Mouse (Mus musculus) megakaryocyte, embryonic 14.5 days (primary cell): ENCODE measurements around the gene Kcnab1. TPM values are rescaled to one million over a fixed set of nuclear protein-coding genes. Genes with fewer than 3 reads are reported as not detected.

Experiments
- H3K27me3 ChIP-seq: replicated peaks from 2 replicates; pipeline ENCODE3; 2012; ENCODE audit warnings: inconsistent platforms
- H3K36me3 ChIP-seq: replicated peaks from 2 replicates; pipeline ENCODE3; 2012; ENCODE audit warnings: low read length, inconsistent platforms, mixed read lengths
- H3K4me1 ChIP-seq: 2 replicates; pipeline ENCODE4 v1.6.1; 2012; ENCODE audit warnings: inconsistent platforms
- H3K4me3 ChIP-seq: replicated peaks from 2 replicates; pipeline ENCODE3; 2012; ENCODE audit warnings: moderate library complexity, mild to moderate bottlenecking, inconsistent platforms
- H3K9me3 ChIP-seq: 2 replicates; pipeline ENCODE4 v1.6.1; 2012; ENCODE audit warnings: inconsistent platforms
- FLI1 ChIP-seq: IDR thresholded peaks from 2 replicates; pipeline ENCODE4 v1.6.1; 2012; ENCODE audit warnings: low read length, inconsistent platforms, mixed read lengths
- GATA1 ChIP-seq: IDR thresholded peaks from 3 replicates; pipeline ENCODE4 v1.6.1; 2012; ENCODE audit warnings: mixed read lengths, low read length, inconsistent platforms, borderline replicate concordance
- polyA plus RNA-seq: library from polyadenylated mRNA; stranded (reverse); fragments of >175 nt; gene quantifications from 2 replicates; pipeline ENCODE4 v1.2.3, GENCODE M21; 2012; ENCODE audit warnings: low replicate concordance; ENCODE audit not compliant: insufficient read depth

Gene Kcnab1
- polyA plus RNA-seq, 1 experiment = not detected

DNA sequence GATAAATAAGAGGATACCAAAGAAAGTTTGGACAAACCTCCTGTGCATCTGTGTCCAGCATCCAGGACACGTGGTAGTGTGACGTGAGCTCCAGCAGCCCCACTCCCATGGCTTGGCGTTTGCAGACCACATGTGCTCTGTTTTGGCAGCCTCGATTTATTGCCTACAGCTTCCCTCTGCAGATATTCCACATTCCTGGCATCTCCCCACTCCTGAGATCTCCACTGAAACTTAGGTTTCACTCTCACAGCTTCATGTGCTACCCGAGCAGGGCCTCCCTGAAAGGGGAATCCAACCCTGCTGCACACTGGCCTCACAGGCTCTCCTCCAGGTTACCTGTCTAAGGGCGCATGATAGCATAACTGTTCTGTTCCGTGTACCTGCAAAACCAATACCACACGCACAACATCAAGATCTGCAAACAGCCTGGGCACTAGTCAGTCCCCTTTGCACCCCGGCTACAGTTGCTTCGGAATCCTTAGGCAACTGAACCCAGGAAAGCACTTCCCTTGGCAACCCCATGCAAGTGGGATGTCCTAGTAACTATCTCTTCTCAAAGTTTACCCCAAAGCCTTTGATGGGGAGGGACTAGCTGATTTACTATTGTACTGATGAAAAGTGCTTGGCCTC, 228.8 kb downstream of the Kcnab1 start:
- H3K4me3 ChIP-seq = no peak overlapping the region
- TF ChIP-seq GATA1 = no peak
- no peak for TF ChIP-seq FLI1
- H3K4me1 ChIP-seq = no peaks in the 10 kb centered on the region
- H3K9me3 ChIP-seq = peaks cover 8% of the 10 kb centered on the region
- no peaks in the 10 kb centered on the region for H3K36me3 ChIP-seq
- H3K27me3 ChIP-seq = no peaks in the 10 kb centered on the region

DNA sequence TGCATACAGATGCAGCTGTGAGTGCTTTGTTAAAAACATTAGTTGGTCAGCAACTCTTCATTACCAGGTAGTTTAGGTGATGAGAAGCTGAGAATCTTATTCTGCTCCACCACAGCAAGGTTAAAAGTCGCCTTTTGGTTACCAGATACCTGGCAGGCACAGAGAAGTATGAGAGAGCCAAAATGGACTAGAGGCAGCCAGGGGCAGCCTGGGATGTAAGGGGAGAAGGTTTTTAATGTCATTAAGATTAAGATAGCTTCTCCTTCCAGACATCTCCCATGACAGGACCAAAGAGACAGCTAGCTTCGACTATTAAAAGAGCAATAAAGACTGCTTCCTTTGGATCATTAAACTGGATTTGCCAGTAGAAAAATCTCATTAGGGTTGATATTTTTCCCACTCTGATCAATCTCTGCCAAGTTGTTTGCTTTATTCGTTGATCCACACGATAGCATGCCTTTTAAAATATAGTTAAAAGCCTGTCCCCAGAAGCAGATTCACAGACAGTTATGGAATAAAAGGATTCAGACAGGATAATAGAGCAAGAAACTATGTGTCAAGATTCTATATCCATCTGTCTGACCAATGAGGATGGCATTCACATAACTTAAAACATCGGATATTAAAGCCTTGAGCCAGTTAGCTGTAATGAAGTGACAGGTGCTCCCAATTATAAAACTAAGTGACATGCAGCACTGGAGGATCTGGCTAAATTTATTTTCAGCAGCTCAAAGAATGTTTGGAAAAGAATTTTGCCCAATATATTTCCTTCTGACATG, 231.2 kb downstream of the Kcnab1 start:
- peaks cover 8% of the 10 kb centered on the region for H3K9me3 ChIP-seq
- TF ChIP-seq GATA1 = no peak
- TF ChIP-seq FLI1 = no peak
- H3K27me3 ChIP-seq = no peaks in the 10 kb centered on the region

DNA sequence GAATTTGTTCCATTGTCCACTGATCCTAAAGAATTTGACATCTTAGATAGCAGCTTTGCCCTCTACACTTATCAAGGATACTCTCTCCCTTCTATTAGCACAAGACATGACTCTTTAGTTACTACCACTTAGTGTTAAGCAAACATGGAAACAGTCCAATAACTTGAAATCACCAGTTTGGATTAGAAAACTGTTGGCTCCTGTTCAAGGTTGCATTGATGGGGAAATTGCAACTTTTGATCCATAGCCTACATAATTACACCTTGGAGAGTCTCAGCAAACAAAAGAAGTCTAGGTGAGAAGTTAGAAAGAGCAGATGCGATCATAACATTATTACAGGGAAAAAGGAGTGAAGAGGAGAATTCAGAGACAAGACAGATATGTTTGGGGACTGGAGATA, 237.0 kb downstream of the Kcnab1 start:
- Histone ChIP-seq H3K27me3 (no peaks in the 10 kb centered on the region), H3K36me3 (no peaks in the 10 kb centered on the region), H3K9me3 (peaks cover 4% of the 10 kb centered on the region; the same call in 1 of the 2 replicates), H3K4me1 (no peaks in the 10 kb centered on the region), H3K4me3 (no peak overlapping the region)
- TF ChIP-seq FLI1 (no peak), GATA1 (no peak)

More for the DNA sequence above, 231.2 kb downstream of the Kcnab1 start:
- H3K4me1 ChIP-seq = no peaks in the 10 kb centered on the region
- H3K36me3 ChIP-seq = no peaks in the 10 kb centered on the region
- H3K4me3 ChIP-seq = no peak overlapping the region

DNA sequence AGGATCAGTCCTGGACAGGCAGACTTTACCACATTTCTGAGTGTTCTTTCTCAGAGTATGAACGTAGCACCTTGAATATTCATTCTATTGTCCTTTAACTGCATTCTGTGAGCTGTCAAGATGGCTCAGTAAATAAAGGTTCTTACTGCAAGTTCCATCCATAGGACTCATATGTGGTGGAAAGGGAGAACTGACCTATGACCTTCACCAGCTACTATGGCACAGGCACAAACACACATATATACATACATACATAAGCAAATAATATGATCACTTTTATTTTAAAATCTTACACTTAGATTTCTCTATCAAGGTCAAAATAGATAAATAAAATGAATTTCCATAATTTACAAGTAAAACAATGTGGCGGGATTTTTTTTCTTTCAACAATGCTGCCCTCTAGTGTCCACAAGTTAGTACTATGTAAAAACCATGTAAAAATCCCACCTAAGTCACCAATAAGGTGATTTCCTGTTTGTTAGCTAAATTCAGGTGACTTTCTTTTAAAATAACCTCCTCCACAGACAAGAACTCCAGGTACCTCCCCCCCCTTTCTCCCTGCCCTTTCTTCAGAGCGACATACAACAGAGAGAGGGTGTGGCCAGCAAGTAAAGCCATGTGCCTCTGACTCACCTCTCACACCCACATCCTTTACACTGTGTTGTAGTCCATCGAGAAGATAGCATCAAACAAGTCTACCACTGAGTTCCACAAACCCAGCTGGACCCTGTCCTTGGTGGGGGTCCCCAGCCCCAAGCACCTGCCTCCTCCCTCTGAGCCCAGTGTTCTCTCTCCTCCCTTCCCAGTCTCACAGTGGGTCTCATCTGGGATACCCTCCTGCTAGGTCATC, 243.3 kb downstream of the Kcnab1 start:
- Histone ChIP-seq H3K9me3 (no peaks in the 10 kb centered on the region), H3K36me3 (no peaks in the 10 kb centered on the region), H3K27me3 (no peaks in the 10 kb centered on the region), H3K4me3 (no peak overlapping the region), H3K4me1 (peaks cover 8% of the 10 kb centered on the region; the same call in 1 of the 2 replicates)
- TF ChIP-seq FLI1 = no peak
- no peak for TF ChIP-seq GATA1

DNA sequence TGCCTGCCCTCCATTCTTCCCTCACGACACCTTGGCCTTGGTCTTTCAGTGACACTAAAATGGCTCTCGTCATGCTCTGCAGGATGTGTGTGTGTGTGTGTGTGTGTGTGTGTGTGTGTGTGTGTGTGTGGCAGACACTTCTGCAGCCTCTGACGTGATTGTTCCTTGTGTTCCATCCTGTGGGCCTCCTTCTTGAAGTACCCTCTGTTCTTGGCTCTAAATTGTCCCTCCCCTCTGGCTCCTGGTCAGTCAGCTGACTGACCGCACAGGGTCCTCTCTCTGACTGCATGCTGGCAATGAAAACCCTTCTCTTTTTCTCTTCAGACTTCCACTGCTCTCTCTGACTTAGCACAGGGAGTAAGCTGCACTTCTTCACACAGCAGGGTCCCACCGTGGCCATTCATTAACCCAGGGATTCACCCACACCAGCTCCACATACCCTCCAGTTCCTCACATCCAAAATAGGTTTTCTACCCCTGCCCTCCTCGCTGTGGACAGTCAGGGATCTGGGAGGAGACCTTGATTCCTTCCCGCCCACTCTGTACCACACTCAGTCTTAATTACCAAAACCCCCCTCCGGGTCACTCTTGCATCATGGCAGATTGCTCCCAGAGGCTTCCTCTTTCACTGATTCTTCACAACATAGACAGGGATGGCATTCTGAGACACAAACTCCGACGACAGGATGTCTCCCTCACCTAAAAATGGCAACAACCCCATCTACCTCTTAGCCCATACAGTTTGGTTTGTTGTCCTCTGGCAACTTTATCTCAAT, 244.3 kb downstream of the Kcnab1 start:
- Histone ChIP-seq H3K4me3 (no peak overlapping the region), H3K36me3 (no peaks in the 10 kb centered on the region), H3K27me3 (no peaks in the 10 kb centered on the region), H3K4me1 (peaks cover 14% of the 10 kb centered on the region), H3K9me3 (no peaks in the 10 kb centered on the region)
- TF ChIP-seq FLI1 (no peak), GATA1 (no peak)

DNA sequence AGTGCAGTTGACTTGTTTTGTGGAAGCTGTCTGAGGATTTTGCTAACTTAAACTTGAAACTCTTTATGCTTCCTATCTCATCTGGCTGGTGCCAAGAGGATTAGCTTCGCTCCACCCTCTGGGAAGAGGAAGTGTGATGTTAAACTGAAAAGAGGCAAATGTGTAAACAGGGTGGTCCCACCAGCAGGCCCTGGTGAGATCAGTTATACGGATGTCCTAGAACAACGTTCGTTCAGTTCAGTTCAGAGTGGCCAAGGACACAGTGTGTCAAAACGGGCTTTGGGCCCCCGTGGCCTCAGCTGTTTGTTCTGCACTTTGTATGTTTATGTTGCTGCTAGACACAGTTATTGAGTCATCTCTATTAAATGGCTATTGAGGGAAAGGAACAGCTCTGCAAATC, 246.3 kb downstream of the Kcnab1 start:
- peaks cover 31% of the 10 kb centered on the region for H3K4me1 ChIP-seq
- H3K4me3 ChIP-seq = no peak overlapping the region
- H3K9me3 ChIP-seq = no peaks in the 10 kb centered on the region
- no peaks in the 10 kb centered on the region for H3K27me3 ChIP-seq
- TF ChIP-seq GATA1 = no peak
- no peak for TF ChIP-seq FLI1
- no peaks in the 10 kb centered on the region for H3K36me3 ChIP-seq

DNA sequence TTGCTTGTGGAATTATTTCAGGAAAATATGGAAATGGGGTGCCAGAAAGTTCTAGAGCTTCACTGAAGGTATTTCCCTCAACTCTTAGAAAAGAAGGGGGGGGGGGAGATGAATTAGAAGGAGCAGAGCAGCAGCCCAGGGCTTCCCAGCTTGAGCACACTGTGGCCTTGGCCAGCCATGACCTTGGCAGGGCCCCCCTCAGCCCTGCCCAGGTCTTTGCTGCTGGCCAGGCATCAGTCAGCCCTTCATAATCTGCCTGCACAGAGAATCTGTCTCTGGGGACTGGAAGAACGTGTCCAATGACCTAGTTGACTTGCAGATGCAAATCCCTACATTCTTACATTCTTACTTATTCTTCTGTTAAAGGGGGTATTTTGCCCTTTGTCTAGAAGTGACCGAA, 249.1 kb downstream of the Kcnab1 start:
- TF ChIP-seq FLI1 (no peak), GATA1 (no peak)

DNA sequence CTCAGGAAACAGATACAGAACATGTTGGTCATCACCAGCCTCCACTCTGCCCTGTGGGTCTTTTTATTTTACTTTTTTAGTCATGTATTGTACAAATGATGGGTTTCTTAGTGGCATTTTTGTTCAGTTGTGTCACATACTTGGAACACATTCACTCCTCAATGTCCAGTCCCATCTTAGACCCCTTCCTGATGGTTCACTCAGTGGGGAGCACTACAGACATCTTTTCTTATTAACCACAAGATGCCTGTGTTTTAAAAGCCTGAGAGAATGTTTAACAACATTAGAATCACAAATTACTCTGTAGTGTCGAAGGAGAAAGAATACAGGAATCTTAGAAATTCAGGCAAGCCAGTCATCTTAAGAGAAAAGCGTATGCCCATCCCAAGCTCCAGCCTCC, 249.7 kb downstream of the Kcnab1 start:
- H3K4me3 ChIP-seq = no peak overlapping the region
- H3K9me3 ChIP-seq = no peaks in the 10 kb centered on the region
- TF ChIP-seq GATA1 (no peak), FLI1 (no peak)
- peaks cover 8% of the 10 kb centered on the region for H3K36me3 ChIP-seq
- peaks cover 42% of the 10 kb centered on the region for H3K4me1 ChIP-seq
- H3K27me3 ChIP-seq = no peaks in the 10 kb centered on the region

More for the DNA sequence above, 249.1 kb downstream of the Kcnab1 start:
- H3K27me3 ChIP-seq = no peaks in the 10 kb centered on the region
- peaks cover 45% of the 10 kb centered on the region for H3K4me1 ChIP-seq
- H3K36me3 ChIP-seq = peaks cover 8% of the 10 kb centered on the region
- H3K9me3 ChIP-seq = no peaks in the 10 kb centered on the region
- H3K4me3 ChIP-seq = no peak overlapping the region
